Mouse (Mus musculus): ENCODE measurements around the gene Usp54.

DNA sequence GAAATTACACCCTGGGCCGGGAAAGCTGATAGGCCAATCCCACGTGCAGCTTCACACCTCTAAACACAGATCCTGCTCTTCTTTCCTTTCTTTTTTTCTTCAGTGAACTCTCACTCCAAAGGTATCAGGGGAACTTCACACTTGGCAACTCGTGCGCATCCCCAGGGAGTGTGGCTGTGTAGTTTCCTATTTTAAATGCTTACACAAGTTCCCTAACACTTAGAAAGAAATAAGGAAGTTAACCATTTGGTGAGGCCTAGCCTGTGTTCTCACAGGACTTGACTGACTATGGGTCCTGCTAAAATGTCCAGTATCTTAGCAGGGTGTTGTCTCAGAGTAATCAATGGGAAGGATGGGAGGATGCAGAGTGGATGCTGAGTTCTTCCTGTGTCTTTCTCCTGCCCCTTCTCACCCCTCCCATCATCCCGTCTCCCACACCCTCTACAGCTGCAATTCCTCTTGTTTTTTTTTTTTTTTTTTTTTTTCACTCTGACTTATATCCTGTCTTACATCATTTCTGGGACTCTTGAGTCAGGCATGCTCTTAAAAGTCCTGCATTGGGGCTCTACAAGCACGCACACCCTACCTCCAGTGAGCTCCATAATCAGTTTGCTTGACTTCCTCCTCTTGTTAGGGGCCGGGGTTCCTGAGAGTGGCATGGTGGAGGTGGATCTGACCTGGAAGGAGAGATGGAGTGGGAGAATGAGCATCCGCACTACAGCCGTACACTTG lies 14.0 kb upstream of the Usp54 start:
- no peak for TF ChIP-seq CTCF (IDR thresholded peaks at IDR 0.05; ENCODE audit: low read depth)
- no peak for TF ChIP-seq EP300 (IDR thresholded peaks at IDR 0.05; ENCODE audit: low read depth)
